Mouse (Mus musculus): ENCODE measurements around the gene Dock8.

- no peak for TF ChIP-seq CTCF (IDR thresholded peaks at IDR 0.05; ENCODE audit: control insufficient read depth, insufficient read depth, insufficient read length)
- TF ChIP-seq USF1 (IDR thresholded peaks at IDR 0.05; ENCODE audit: low read depth), result no peak
Measured at GRCm38 (mm10) chr19:25087181-25087580, 87.8 kb downstream of the Dock8 start.
